Mouse (Mus musculus) macrophage (primary cell): ENCODE results near the gene Ptov1. TPM values are rescaled to one million over a fixed set of nuclear protein-coding genes. Genes with fewer than 3 reads are reported as not detected.
"Not testable (repeated sequence)": the region's sequence is repeated elsewhere in the genome, so short reads cannot be mapped to it uniquely, and the experiment has no call there.

Source experiments
- H3K27ac ChIP-seq: fragments of 350-480 bp; formaldehyde crosslinking; 2 replicates; pipeline ENCODE4 v1.9.0; 2021
- H3K36me3 ChIP-seq: fragments of 350-480 bp; formaldehyde crosslinking; 2 replicates; pipeline ENCODE4 v1.9.0; 2021; ENCODE audit errors: inconsistent target
- H3K4me3 ChIP-seq: fragments of 350-480 bp; formaldehyde crosslinking; 2 replicates; pipeline ENCODE4 v1.9.0; 2021; ENCODE audit errors: inconsistent target
- H3K79me2 ChIP-seq: fragments of 350-480 bp; formaldehyde crosslinking; 2 replicates; pipeline ENCODE4 v1.9.0; 2021; ENCODE audit errors: inconsistent target
- WGBS: methylation state at CpG from one replicate; pipeline ENCODE4 v1.1.7; 2026; ENCODE audit warnings: inconsistent platforms; ENCODE audit not compliant: missing documents; 5-methylcytosine and 5-hydroxymethylcytosine counted together
- polyA plus RNA-seq: library from polyadenylated mRNA; stranded (reverse); fragments of 250-400 nt; gene quantifications from 3 replicates; pipeline ENCODE4 v1.2.4, GENCODE M21; 2018; ENCODE audit warnings: inconsistent platforms

The Ptov1 gene
- polyA plus RNA-seq, 1 experiment from 2014 or later: 49.4 TPM

DNA sequence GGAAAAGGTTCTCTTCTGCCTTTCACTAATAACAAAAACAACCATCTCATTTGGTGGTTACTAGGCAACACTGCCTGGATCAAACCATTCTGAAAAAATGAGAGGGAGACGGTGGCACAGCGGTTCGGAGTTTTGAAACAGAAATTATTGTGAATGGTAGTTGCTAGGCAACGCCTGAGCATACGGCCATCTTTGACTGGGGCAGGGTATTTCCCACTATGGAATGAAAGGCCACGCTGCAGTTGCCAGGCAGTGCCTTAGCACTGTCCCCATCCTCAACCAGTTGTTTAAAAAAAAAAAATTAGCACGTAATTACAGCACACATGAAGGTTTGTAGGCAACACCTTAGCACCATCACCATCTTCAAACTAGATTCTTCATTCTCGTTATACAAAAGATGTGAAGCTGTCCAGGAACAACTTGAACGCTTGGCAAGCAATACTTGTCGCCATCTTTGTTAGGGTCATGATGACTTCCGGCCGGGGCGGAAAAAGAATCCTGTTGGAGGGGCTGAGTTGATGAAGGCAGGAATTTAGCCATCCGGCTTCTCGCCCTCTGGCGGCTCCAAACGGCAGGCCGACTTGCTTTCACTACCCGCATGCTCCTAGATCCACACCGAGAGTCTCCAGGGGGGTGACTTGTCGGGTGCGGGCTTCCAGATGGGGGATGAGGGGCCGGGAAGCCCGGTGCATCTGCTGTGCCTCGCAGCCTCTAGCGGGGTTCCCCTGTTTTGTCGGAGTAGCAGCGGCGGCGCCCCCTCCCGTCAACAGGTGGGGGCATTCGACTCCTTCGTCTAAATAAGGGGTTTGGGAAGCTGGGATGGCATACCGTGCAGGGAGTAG lies 26.2 kb upstream of the Ptov1 start, which contains the start of gene Fuz:
Gene Fuz (plus strand): TSS at position 487 of the 842 bp plus-strand sequence.
- under 1% methylated on average over 34 of the region's 34 CpGs for WGBS
- Histone ChIP-seq H3K36me3 (peaks cover 13% of the 10 kb centered on the region; the same call in 1 of the 2 replicates), H3K79me2 (peaks cover 12% of the 10 kb centered on the region), H3K4me3 (peak within 1 kb of the TSS; percentile 63), H3K27ac (peak within 1 kb of the TSS; percentile 52)

GRCm38 (mm10) chr7:44895206-44895592 lies 25.6 kb upstream of the Ptov1 start:
- peaks cover 19% of the 10 kb centered on the region for H3K79me2 ChIP-seq
- H3K4me3 ChIP-seq: peak overlapping the region; percentile 63; the same call in 1 of the 2 replicates
- 54% methylated on average over 7 of the region's 7 CpGs for WGBS
- peaks cover 11% of the 10 kb centered on the region; the same call in 1 of the 2 replicates for H3K36me3 ChIP-seq
- no peak overlapping the region for H3K27ac ChIP-seq

GRCm38 (mm10) chr7:44894175-44894574 lies 24.6 kb upstream of the Ptov1 start:
- Histone ChIP-seq H3K79me2 (peaks cover 29% of the 10 kb centered on the region), H3K27ac (no peak overlapping the region), H3K36me3 (peaks cover 3% of the 10 kb centered on the region; the same call in 1 of the 2 replicates), H3K4me3 (no peak overlapping the region)
- 96% methylated on average over 3 of the region's 3 CpGs for WGBS

GRCm38 (mm10) chr7:44893197-44893596 lies 23.6 kb upstream of the Ptov1 start:
- Histone ChIP-seq H3K4me3 (no peak overlapping the region), H3K36me3 (no peaks in the 10 kb centered on the region), H3K79me2 (peaks cover 38% of the 10 kb centered on the region), H3K27ac (no peak overlapping the region)
- WGBS: 76% methylated on average over 6 of the region's 8 CpGs

- H3K27ac ChIP-seq: peak within 1 kb of the TSS; percentile 94
- H3K36me3 ChIP-seq: no peaks in the 10 kb centered on the region
- under 1% methylated on average over 56 of the region's 56 CpGs for WGBS
- peaks cover 38% of the 10 kb centered on the region for H3K79me2 ChIP-seq
- peak within 1 kb of the TSS; percentile 95 for H3K4me3 ChIP-seq
Measured at GRCm38 (mm10) chr7:44892276-44892921, 22.8 kb upstream of the Ptov1 start, which contains the start of gene Med25. Gene Med25 (minus strand): TSS chr7:44892712.

DNA sequence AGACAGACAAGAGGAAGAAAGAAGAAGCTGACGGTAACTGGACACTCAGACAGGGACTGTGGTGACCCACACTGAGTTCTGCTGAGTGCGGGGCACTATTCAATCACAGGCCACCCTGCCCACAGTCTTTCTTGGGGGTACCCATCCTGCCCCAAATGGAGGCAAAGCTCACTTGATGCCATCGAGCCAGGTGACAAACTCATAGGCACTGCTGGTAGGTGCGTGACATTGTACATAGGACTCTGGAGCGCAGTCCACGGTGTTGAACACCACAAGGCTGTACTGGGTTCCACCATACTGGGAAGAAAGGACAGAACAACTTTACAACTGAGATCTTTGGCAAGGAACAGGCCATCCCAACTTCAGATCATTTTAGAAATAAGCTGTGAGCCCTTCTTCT lies 22.0 kb upstream of the Ptov1 start:
- Histone ChIP-seq H3K4me3 (peak overlapping the region; percentile 95), H3K36me3 (no peaks in the 10 kb centered on the region), H3K27ac (peak overlapping the region; percentile 41), H3K79me2 (peaks cover 38% of the 10 kb centered on the region)
- 24% methylated on average over 6 of the region's 6 CpGs for WGBS

DNA sequence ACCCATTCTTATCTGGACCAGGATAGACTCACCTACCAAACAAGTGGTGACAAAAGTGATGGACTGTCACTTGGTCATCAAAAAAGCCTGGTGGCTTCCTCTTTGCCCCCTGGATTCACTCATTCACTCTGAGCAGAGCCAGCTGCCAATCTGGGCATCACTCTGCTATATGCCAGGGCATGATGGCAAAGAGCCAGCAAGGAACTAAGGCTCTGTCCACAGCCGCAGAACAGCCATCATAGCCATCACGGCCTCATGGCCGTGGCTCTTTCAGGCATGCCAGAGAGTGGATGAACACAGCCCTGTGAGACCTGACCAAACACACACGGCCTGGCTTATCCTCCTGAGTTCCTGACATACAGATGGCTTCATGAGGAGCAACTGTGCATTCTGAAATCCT lies 21.1 kb upstream of the Ptov1 start:
- WGBS: 91% methylated on average over 4 of the region's 4 CpGs
- H3K4me3 ChIP-seq: no peak overlapping the region
- H3K36me3 ChIP-seq: no peaks in the 10 kb centered on the region; the same call in 1 of the 2 replicates
- peaks cover 38% of the 10 kb centered on the region for H3K79me2 ChIP-seq
- H3K27ac ChIP-seq: no peak overlapping the region

DNA sequence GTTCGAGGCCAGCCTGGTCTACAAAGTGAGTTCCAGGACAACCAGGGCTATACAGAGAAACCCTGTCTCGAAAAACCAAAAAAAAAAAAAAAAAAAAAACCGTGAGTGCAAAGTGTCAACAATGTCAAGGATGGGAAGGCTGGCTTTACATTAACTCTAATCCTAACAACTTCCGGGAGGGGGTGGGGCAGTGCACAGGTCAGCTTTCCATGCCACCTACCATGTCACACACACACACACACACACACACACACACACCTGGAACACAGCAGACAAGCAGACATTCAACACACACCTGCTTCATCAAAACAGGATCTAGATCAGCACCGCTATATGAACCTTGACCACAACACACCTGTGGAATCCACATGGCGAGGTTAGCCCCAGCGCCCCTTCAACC lies 20.6 kb upstream of the Ptov1 start:
- H3K36me3 ChIP-seq: peaks cover 3% of the 10 kb centered on the region; the same call in 1 of the 2 replicates
- no peak overlapping the region for H3K4me3 ChIP-seq
- WGBS: 92% methylated on average over 5 of the region's 7 CpGs
- H3K79me2 ChIP-seq: peaks cover 38% of the 10 kb centered on the region
- no peak overlapping the region for H3K27ac ChIP-seq

DNA sequence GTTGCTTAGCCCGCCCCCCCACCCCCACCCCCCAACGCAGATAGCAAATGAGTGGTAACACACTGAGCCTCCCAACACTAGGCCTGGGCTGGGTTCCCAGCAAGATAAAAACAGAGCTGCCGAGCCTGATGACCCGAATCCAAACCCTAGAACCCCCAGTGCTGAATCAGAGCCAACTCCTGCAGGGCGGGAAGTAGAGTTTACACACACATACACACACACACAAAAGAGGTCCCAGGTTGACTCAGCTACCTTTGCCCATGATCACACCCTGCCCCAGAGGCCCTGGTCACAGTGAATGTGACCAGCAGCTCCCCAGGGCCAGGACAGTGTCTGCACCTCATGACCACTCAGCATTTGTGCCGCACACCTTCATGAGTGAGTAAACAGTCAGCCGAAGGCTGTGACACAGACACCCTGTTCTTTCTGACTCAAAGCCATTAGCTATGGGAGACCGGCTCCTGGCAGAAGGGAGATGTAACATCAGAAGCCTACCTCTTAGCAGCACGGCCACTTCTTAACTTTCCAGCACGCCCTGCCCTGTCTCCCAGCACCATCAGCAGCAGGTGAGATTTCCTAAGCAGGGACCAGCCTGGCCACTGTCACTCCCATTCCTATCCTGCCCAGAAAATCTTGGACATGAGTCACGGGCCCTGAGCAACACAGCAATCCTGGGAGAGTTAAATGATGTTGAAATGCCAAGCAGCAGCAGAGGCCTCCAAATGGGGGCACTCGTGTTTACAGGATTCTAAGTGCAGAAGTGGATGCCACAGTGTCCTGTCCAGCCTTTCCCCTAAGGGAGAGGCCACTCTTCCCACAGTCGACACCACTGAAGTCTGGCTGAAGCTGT lies 18.9 kb upstream of the Ptov1 start:
- H3K4me3 ChIP-seq: no peak overlapping the region
- peaks cover 9% of the 10 kb centered on the region; the same call in 1 of the 2 replicates for H3K36me3 ChIP-seq
- H3K27ac ChIP-seq: no peak overlapping the region
- peaks cover 38% of the 10 kb centered on the region for H3K79me2 ChIP-seq
- WGBS: 94% methylated on average over 12 of the region's 13 CpGs

DNA sequence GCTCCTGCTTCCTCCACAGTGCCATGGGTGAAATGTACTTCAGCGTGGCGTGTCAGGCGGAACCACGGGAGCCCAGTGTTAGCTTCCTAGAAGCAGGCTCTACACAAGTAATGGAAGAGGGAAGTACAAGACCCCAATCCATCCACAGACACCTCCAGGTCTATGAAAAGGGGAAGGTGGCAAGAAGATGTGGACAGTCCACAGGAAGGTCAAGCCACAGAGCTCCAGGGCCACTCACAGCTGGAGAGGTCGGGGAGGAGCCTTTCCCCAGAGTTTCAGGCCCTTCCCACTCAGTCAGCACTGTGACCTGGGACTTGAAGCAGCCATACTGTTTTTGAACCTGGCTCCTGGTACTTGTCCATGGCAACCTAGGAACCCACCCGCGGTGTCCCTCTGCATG lies 17.4 kb upstream of the Ptov1 start:
- H3K36me3 ChIP-seq: peaks cover 22% of the 10 kb centered on the region; the same call in 1 of the 2 replicates
- 66% methylated on average over 7 of the region's 7 CpGs for WGBS

GRCm38 (mm10) chr7:44884637-44885036 lies 15.0 kb upstream of the Ptov1 start:
- H3K4me3 ChIP-seq: no peak overlapping the region
- WGBS: 98% methylated on average over 5 of the region's 5 CpGs
- peaks cover 35% of the 10 kb centered on the region for H3K36me3 ChIP-seq
- H3K79me2 ChIP-seq: peaks cover 14% of the 10 kb centered on the region; the same call in 1 of the 2 replicates
- no peak overlapping the region for H3K27ac ChIP-seq

More for the DNA sequence above, 17.4 kb upstream of the Ptov1 start:
- H3K79me2 ChIP-seq: peaks cover 37% of the 10 kb centered on the region
- H3K4me3 ChIP-seq: no peak overlapping the region
- no peak overlapping the region for H3K27ac ChIP-seq

DNA sequence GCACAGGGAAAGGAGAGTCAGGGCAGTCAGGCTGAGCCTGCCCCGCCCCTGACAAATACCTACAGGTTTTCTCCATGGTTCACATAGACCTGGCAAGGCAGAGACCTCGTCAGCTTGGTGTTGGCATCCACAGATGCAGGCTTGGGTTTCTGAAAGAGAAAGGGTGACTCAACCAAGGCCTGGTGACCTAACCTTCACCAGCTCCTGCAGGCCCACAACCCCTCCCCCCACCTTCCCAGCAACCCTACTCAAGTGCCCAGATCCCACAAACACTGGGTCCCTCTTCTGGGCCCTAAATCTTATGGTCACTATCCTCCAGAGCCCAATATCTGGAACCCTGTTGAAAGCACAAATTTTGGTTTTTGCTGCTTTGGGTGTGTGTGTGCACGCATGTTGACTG lies 13.4 kb upstream of the Ptov1 start:
- Histone ChIP-seq H3K4me3 (no peak overlapping the region), H3K79me2 (no peaks in the 10 kb centered on the region; the same call in 1 of the 2 replicates), H3K27ac (no peak overlapping the region), H3K36me3 (peaks cover 42% of the 10 kb centered on the region)
- 97% methylated on average over 3 of the region's 3 CpGs for WGBS

DNA sequence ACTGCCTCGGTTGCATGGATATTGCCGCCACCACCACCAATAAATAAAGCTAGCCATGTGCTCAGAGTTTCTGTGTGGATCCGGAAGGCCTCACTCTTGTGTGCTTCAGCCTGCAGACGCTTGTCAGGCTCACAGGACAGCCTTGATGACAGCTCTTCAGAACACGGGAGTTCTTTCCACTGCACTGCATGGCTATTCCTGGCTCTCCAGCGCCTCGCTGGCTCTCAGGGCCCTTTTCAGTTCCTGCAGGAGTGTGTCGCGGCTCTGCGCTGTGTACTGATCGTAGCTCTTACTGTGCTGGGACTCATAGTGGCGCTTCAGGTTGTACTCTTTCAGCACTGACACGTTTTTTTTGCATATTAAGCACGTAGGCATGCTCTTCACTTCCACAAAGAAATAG lies 8.2 kb upstream of the Ptov1 start:
- Histone ChIP-seq H3K79me2 (no peaks in the 10 kb centered on the region), H3K27ac (no peak overlapping the region), H3K36me3 (peaks cover 34% of the 10 kb centered on the region), H3K4me3 (no peak overlapping the region)
- WGBS: 90% methylated on average over 14 of the region's 14 CpGs

DNA sequence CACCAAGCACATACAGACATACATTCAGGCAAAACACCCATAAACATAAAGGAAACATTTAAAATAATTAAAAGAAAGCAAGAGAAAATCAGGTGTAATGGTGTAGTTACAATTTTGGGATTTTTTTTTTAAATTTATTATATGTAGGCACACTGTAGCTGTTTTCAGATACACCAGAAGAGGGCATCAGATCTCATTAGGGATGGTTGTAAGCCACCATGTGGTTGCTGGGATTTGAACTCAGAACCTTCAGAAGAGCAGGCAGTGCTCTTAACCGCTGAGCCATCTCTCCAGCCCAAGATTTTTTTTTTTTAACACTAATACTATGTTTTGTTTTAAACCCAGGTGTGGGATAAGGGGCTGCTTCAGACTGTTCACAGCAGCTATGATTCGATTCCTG lies 2.2 kb upstream of the Ptov1 start:
- not testable (repeated sequence) for H3K4me3 ChIP-seq, H3K27ac ChIP-seq, H3K36me3 ChIP-seq
- 97% methylated on average over 2 of the region's 2 CpGs for WGBS
- peaks cover 20% of the 10 kb centered on the region for H3K79me2 ChIP-seq
